Mouse (Mus musculus) monocyte, adult 5-6 weeks (primary cell): ENCODE measurements around the gene Pccb. TPM values are rescaled to one million over a fixed set of nuclear protein-coding genes. Genes with fewer than 3 reads are reported as not detected.

ENCODE experiments used
- ATAC-seq: fragments of 153-309, 156-312 bp; replicated peaks from 2 replicates; pipeline ENCODE4 v1.8.0; 2017; ENCODE audit warnings: mild to moderate bottlenecking; ENCODE audit not compliant: low TSS enrichment, insufficient number of reproducible peaks, severe bottlenecking, poor library complexity, low FRiP score
- total RNA-seq: library from RNA; stranded (forward); fragments of 200-1000, 200-491, 200-594 nt; gene quantifications from 3 replicates; pipeline ENCODE4 v1.2.3, GENCODE M21; 2017

The Pccb gene
- total RNA-seq, 1 experiment from 2014 or later, result 3.8 TPM

GRCm38 (mm10) chr9:101052691-101053090 lies 18.0 kb upstream of the Pccb start:
- no peak for ATAC-seq

DNA sequence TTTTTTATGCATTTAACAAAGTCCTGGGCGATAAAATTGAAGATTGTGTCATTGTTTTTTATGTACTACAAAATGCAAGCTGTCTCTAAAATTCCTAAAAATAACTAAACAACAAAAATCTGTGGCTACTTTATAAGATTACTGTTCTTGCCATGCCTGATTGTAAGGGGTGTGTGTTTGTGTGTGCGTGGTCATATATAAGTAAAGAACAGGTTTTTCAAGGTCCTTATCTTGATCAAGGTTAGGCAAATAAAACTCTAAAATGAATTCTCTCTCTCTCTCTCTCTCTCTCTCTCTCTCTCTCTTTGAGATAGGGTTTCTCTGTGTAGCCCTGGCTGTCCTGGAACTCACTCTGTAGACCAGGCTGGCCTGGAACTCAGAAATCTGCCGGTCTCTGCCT lies 17.3 kb upstream of the Pccb start:
- no peak for ATAC-seq

DNA sequence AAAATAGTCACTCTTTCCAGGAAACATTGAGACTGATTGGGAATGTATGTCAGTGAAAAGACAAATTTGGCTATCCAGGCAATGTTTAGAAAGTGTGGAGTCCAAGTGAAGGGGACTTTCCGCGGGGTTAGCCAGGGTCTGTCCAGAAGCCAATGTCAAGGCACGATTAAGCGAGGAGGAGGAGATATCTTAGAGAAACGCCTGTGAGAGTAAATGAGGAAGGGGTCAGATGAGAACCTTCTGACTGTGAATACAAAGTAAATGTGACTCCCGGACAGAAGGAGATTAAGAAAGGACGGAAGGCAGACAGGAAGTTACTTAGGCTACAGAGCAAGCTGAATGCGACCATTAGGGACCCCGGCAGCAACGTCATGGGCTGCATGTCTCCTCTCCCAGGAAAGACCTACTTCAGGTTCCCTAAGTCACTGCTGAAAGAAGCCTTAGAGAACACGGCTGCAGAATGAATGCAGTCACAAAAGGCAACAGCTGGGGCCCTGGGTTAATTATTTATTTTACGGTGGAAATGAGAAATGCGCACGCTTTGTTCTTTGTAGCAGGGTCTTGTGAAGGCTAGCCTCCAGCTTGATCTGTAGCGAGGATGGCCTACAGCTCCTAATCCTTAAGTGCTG lies 11.1 kb upstream of the Pccb start:
- no peak for ATAC-seq

DNA sequence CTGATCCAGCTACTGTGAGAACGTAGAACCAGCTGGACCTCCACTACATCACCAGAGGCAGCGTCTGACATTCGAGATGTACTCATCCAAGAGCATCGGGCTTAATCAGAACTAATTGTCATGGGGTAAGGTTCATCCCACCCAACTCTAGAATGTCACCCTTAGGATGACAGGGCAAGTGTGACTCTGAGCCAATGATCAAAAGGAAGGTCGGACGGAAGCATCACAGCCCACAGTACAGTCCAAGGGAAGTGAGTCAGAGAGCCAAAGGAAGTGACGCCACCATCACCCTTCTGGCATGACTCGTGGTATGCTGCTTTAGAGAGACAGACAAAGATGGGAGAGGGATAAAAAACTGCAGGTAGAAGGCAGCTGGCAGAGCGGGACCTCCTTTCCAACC lies 7.6 kb upstream of the Pccb start:
- no peak for ATAC-seq

- ATAC-seq, result no peak
Measured at GRCm38 (mm10) chr9:101041508-101041907, 6.8 kb upstream of the Pccb start.

- ATAC-seq, result no peak
Measured at GRCm38 (mm10) chr9:101038634-101039033, 3.9 kb upstream of the Pccb start.

- ATAC-seq, result no peak
Measured at GRCm38 (mm10) chr9:101037396-101037795, 2.7 kb upstream of the Pccb start.

DNA sequence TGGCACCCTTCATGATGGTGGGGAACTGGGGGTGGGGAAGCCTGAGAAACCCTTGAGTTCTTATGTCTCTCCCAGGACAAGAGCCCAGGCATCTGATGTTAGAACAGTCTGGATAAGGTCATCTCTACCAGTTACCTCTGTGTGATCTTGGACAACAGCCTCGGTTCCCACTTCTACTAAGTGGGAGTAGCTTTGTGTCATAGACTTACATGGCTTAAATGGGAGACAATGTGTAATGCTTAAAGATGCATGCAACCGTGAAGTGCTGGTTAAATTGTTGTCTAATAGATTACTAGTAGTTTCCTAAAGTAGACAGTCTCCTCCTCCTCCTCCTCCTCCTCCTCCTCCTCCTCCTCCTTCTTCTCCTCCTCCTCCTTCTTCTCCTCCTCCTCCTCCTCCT lies 2.2 kb upstream of the Pccb start:
- ATAC-seq, result no peak

DNA sequence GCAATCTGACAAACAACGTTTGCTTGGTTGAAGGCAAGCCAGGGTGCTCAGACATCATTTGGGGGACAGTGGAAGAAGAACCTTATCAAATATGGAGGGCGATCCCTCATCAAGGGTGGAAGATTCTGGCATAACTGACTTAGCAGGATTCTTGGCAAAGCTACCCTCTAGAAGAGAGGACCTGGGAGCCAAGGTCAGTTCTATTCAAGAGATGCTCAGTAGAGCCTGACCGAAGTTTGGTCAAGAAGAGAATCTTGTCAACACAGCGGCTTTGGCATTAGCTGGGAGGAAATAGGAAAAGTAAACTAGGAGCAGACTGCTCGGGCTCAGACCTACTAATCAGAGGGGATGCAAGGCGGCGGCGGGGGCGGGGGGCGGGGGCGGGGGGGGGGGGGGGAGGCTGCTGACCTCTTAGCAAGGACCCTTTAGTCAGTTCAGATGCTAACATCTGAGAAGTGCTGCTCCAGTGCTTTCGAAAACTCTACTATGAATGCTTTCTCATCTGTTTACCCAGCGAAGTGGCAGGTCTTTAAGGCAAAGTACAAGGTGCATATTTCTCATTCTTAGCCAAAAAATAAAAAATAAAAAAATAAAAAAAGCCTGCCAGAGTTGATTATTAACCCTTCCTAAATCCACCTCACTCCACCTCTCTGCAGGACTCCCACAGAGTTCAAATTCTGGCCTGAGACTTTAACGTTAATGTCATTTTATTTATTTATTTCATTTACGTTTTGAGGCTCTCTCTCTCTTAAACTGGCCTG lies 1.3 kb upstream of the Pccb start:
- no peak for ATAC-seq

- no peak for ATAC-seq
Measured at GRCm38 (mm10) chr9:101033761-101034447, 794 bp downstream of the Pccb start.

GRCm38 (mm10) chr9:101018768-101019167 lies 15.9 kb downstream of the Pccb start:
- ATAC-seq, result no peak

- ATAC-seq, result no peak
Measured at GRCm38 (mm10) chr9:101017734-101018516, 16.8 kb downstream of the Pccb start.

DNA sequence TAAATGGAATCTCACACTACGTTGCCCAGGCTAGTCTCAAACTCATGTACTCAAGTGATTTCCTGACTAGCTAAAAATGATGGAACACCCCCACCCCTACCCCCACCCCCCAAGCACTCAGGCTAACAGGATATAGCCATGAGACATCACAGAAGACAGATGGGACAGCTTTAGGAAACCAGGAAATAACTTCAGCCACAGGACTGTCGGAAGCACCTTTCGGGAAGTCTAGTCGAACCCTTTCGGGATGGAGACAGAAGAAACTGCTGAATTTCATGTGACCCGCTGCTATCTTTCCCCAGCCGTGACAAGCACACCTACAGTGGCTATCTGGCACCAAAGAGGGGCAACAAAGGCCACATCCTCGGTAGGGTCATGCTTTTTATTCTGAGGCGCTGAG lies 19.4 kb downstream of the Pccb start:
- ATAC-seq, result no peak

- ATAC-seq, result no peak
Measured at GRCm38 (mm10) chr9:101012433-101012832, 22.3 kb downstream of the Pccb start.

- ATAC-seq, result no peak
Measured at GRCm38 (mm10) chr9:101005866-101006265, 28.8 kb downstream of the Pccb start.

DNA sequence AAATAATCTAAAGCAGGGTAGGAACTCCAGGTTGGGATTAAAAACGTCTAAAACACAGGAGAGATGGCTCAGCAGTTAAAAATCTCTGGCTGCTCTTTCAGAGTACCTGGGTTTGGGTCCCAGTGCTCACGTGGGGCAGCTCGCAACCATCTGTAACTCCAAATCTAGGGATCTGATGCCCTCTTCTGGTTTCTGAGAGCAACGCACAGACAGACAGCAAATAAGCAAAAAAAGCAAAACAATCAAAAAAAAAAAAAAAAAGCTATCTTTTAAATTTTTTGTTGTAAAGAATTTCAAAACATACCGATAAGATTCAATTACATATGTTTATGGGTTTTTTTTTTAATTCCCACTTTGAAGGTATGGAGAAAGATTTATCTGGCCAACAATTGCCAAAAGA lies 31.4 kb downstream of the Pccb start:
- ATAC-seq, result no peak

DNA sequence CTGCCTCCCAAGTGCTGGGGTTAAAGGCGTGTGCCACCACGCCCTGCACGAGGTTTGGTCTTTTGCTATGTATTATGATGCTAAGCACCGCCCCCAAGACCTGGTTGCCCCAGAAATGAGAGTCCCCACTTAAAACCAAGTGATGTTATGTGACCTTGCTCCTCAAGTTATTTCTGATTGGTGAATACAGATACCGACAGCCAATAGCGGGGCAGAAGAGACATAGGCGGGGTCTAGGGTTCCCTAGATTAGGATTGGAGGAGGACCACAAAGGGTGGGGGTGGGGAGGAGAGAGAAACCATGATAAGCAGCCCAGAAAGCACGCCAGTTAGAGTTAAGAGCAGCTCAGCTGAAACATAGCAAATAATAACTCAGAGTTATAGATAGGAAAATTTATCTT lies 31.9 kb downstream of the Pccb start:
- ATAC-seq, result no peak

DNA sequence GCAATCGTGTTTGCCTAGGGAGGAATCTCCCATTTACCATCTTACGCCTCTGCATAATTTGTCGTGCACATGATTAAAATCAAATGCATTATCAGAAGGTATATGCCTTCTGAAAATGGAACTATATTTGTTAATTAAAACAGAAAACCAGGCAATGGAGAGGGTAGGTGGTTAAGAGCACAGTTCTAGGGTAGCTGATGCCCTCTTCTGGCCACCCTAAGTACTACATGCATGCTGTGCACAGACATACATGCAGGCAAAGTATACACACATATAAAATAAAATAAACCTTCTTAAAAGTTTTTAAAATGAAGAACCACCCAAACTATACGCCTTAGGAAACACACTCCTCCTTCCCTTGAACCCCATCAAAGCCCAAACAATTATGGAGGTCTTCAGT lies 32.6 kb downstream of the Pccb start:
- no peak for ATAC-seq

DNA sequence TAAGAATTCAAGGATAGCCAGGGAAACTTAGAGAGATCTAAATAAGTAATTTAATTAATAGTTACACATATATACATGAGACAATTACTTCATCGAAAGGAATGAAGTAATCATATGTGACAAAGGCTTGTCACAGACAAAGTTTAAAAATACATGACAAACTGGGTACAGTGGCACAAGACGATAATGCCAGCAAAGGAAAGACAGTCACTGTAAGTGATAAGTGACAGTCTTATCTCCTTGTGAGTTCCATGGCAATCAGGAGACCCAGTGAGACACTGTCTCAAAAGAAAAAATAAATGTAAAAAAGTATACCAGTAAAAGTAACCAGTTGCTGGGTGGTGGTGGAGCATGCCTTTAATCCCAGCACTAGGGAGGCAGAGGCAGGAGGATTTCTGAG lies 37.6 kb downstream of the Pccb start:
- ATAC-seq, result no peak
